Mouse (Mus musculus) ES-Bruce4 (cell line): ENCODE measurements at regions not wholly inside any gene's neighbourhood (a gene's known extent, or its start where the extent isn't known, plus 50 kb on each side); places are given as distances from the start of the nearest gene placed in this dataset.

Experiments used
- H3K27ac ChIP-seq: 2 replicates; pipeline ENCODE4 v1.5.1; 2012; ENCODE audit warnings: low read length, inconsistent platforms; ENCODE audit not compliant: insufficient read depth
- H3K27me3 ChIP-seq: 2 replicates; pipeline ENCODE4 v1.6.1; 2012; ENCODE audit warnings: mild to moderate bottlenecking, low read length, inconsistent platforms; ENCODE audit not compliant: control insufficient read depth, poor library complexity, insufficient read depth, severe bottlenecking
- H3K36me3 ChIP-seq: 2 replicates; pipeline ENCODE4 v1.6.1; 2012; ENCODE audit warnings: inconsistent platforms, mild to moderate bottlenecking, low read length, moderate library complexity; ENCODE audit not compliant: control insufficient read depth, poor library complexity, insufficient read depth, severe bottlenecking
- H3K4me1 ChIP-seq: one replicate; pipeline ENCODE4 v1.8.1; 2011; ENCODE audit warnings: low read length; ENCODE audit not compliant: control insufficient read depth, insufficient read depth
- H3K4me3 ChIP-seq: 2 replicates; pipeline ENCODE4 v1.5.1; 2011; ENCODE audit warnings: low read depth, mild to moderate bottlenecking, low read length
- H3K9ac ChIP-seq: 2 replicates; pipeline ENCODE4 v1.6.1; 2012; ENCODE audit warnings: low read depth, mild to moderate bottlenecking, inconsistent platforms; ENCODE audit not compliant: poor library complexity, severe bottlenecking
- H3K9me3 ChIP-seq: replicated peaks from 2 replicates; pipeline ENCODE4 v1.6.1; 2012; ENCODE audit warnings: mild to moderate bottlenecking, low read length, inconsistent platforms; ENCODE audit not compliant: control insufficient read depth, poor library complexity, insufficient read depth, severe bottlenecking
- CTCF ChIP-seq: IDR thresholded peaks from one replicate; pipeline ENCODE4 v1.8.1; 2011; ENCODE audit warnings: low read depth, low read length
- EP300 ChIP-seq: IDR thresholded peaks from 2 replicates; pipeline ENCODE4 v1.6.1; 2011; ENCODE audit warnings: low read depth, low read length; ENCODE audit not compliant: insufficient read depth
- POLR2A ChIP-seq: IDR thresholded peaks from one replicate; pipeline ENCODE4 v1.8.1; 2011; ENCODE audit warnings: low read length; ENCODE audit not compliant: insufficient read depth

DNA sequence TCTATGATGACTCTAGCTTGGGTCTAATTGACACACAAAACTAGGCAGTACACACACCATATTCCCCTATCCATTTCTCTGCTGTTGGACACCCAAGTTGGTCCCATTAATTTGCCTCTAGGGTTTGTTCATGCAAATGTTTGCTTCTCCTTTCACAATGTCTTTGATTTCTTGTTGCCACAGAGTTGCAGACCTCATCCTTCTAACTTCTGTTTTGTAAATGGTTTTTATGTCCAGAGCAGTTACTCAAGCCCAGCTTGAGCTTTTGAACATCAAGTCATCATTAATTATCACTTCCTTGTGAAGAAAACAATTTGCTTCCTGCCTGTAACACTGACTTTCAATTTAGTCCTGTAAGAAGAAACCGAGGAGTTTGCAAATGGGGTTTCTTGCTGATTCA, 122.6 kb upstream of the Egfl6 start:
- Histone ChIP-seq H3K4me1 (no peaks in the 10 kb centered on the region), H3K36me3 (no peaks in the 10 kb centered on the region), H3K27me3 (no peaks in the 10 kb centered on the region), H3K27ac (no peak overlapping the region), H3K9me3 (no peaks in the 10 kb centered on the region), H3K4me3 (no peak overlapping the region), H3K9ac (no peak overlapping the region)
- TF ChIP-seq EP300 (no peak), POLR2A (no peak), CTCF (no peak)

DNA sequence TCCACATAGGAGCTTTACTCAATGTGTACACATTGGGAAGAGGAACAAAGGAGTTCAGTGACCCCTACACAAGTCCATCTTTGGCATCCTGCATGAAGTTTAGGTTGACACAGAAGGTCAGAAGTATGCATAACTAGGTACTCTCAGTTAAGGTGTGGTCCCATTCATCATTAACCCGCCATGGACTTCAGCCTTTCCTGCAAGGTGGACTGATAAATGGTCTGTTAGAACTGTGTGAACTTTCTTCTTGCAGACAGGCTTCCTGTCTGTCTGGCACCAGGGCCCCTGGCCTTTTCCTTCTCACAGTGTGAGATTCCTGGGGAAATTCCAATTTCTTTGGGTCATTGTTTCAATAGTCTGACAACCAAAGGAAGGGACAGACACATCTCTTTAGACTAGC, 121.5 kb upstream of the Egfl6 start:
- H3K9me3 ChIP-seq, result no peaks in the 10 kb centered on the region
- H3K9ac ChIP-seq, result no peak overlapping the region
- H3K27ac ChIP-seq, result no peak overlapping the region
- no peak overlapping the region for H3K4me3 ChIP-seq
- TF ChIP-seq CTCF, result no peak
- no peak for TF ChIP-seq EP300
- no peak for TF ChIP-seq POLR2A
- H3K36me3 ChIP-seq, result no peaks in the 10 kb centered on the region
- no peaks in the 10 kb centered on the region for H3K4me1 ChIP-seq
- no peaks in the 10 kb centered on the region for H3K27me3 ChIP-seq

DNA sequence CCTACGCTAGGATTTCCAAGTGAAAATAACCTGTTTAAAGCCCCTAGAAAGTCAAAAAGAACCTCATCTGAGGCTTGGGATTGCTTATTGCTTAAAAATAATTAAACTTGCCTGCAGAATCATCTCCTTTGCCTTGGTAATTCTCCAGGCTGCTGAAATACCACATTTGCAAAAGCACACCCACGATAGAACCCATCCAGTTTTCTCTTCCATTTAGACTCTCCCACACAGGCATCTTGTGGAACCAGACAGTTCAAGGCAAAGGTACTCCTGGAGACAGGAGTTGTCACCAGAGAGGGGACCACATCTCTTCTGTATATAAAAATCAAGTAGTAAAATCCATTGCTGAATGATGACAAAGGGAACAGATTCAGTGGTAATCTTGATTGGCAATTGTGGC, 118.8 kb upstream of the Egfl6 start:
- Histone ChIP-seq H3K4me3 (no peak overlapping the region), H3K9ac (no peak overlapping the region), H3K27ac (no peak overlapping the region), H3K4me1 (no peaks in the 10 kb centered on the region), H3K27me3 (no peaks in the 10 kb centered on the region), H3K9me3 (no peaks in the 10 kb centered on the region), H3K36me3 (no peaks in the 10 kb centered on the region)
- TF ChIP-seq POLR2A (no peak), EP300 (no peak), CTCF (no peak)

DNA sequence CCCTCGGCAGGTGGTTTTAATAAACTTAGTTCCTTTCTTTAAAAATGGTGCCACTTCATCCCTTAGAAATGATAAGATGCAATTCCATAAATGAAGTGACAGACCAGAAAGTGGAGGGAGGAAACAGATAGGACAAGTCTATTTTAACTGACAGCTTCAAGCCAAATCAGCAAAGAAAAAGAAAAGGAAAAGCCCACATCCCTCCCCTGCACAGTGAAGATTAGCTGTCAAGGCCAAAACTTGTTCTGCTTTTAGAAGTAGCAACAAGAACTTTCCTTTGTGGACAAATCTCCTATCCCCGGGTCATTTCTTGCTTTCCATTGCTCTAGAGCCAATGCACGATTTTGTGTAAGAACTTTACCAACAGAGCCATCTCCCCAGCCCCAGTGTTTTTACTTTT, 108.7 kb upstream of the Egfl6 start:
- Histone ChIP-seq H3K4me1 (no peaks in the 10 kb centered on the region), H3K4me3 (no peak overlapping the region), H3K36me3 (no peaks in the 10 kb centered on the region), H3K27ac (no peak overlapping the region), H3K27me3 (no peaks in the 10 kb centered on the region), H3K9ac (no peak overlapping the region), H3K9me3 (no peaks in the 10 kb centered on the region)
- TF ChIP-seq EP300 (no peak), POLR2A (no peak), CTCF (no peak)

DNA sequence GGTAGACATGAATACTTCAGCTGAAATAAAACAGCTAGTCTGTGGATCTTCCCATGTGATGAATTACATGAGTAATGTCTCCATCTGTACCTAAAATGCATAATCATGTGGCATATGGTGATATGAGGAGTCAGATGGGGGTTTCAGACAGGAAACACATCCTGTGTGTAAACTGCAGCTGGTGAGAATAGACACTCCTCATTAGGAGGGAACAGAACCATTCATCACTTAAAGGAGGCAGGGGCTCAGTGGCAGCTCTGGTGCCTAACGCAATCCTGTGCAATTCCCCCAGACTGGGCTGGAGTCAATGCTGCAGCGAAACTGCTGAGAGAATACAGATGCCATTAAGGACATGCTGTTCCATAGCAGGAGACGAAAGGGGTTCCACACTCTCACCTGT, 103.3 kb upstream of the Egfl6 start:
- Histone ChIP-seq H3K36me3 (no peaks in the 10 kb centered on the region), H3K9ac (no peak overlapping the region), H3K27ac (no peak overlapping the region), H3K4me3 (no peak overlapping the region), H3K9me3 (no peaks in the 10 kb centered on the region), H3K27me3 (no peaks in the 10 kb centered on the region), H3K4me1 (no peaks in the 10 kb centered on the region)
- TF ChIP-seq EP300 (no peak), CTCF (no peak), POLR2A (no peak)

DNA sequence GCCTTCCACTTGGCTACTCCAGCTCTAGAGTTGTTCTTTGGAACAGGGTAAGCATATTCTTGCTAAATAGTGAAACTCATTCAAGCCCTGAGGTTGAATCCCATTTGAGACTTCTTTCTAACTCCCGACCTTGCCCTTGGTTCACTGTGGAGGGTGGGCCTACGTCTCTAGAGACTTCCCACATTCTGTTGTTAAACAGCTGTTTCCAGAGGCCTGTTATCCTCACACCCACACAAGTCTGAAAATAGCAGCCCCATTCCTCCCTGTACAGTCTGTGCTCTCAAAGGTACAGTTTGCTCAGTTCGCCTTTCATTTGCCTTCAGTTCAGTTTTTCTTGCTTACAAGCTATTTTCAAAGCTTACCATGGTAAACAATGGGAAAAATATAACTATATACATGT, 87.9 kb upstream of the Egfl6 start:
- H3K9ac ChIP-seq, result no peak overlapping the region

More for the DNA sequence above, 87.9 kb upstream of the Egfl6 start:
- Histone ChIP-seq H3K9me3 (no peaks in the 10 kb centered on the region), H3K4me1 (no peaks in the 10 kb centered on the region), H3K27ac (no peak overlapping the region), H3K36me3 (no peaks in the 10 kb centered on the region), H3K27me3 (no peaks in the 10 kb centered on the region), H3K4me3 (no peak overlapping the region)
- TF ChIP-seq EP300, result no peak
- no peak for TF ChIP-seq CTCF
